Mouse (Mus musculus) testis, adult 2 months (tissue): ENCODE results near the gene Gm11077. TPM values are rescaled to one million over a fixed set of nuclear protein-coding genes. Genes with fewer than 3 reads are reported as not detected.
A peak's percentile ranks its signal among the peaks of the same experiment; 100 is the strongest.

Source experiments
- H3K27ac ChIP-seq: fragments of 200-500 bp; 2 replicates; pipeline ENCODE4 v1.5.1; 2012; ENCODE audit warnings: low read depth, low read length; ENCODE audit not compliant: control insufficient read depth, insufficient read depth
- H3K27me3 ChIP-seq: fragments of 200-500 bp; 2 replicates; pipeline ENCODE4 v1.6.1; 2012; ENCODE audit warnings: mild to moderate bottlenecking, low read length, moderate library complexity; ENCODE audit not compliant: control insufficient read depth, insufficient read depth
- H3K36me3 ChIP-seq: fragments of 200-500 bp; 2 replicates; pipeline ENCODE4 v1.6.1; 2012; ENCODE audit warnings: mild to moderate bottlenecking, low read length; ENCODE audit not compliant: control insufficient read depth, insufficient read depth
- H3K4me1 ChIP-seq: fragments of 200-500 bp; 2 replicates; pipeline ENCODE4 v1.6.1; 2012; ENCODE audit warnings: low read length; ENCODE audit not compliant: control insufficient read depth, insufficient read depth
- H3K4me3 ChIP-seq: fragments of 200-500 bp; 2 replicates; pipeline ENCODE4 v1.5.1; 2012; ENCODE audit warnings: low read depth, mild to moderate bottlenecking, low read length, moderate library complexity, mixed read lengths; ENCODE audit not compliant: control insufficient read depth
- CTCF ChIP-seq: fragments of 200-500 bp; IDR thresholded peaks from 2 replicates; pipeline ENCODE4 v1.5.1; 2012; ENCODE audit warnings: low read depth, mild to moderate bottlenecking, inconsistent platforms, low read length, moderate library complexity; ENCODE audit not compliant: control insufficient read depth, insufficient read depth, insufficient replicate concordance
- POLR2A ChIP-seq: fragments of 200-500 bp; IDR thresholded peaks from 2 replicates; pipeline ENCODE4 v1.6.1; 2012; ENCODE audit warnings: low read depth, mild to moderate bottlenecking, inconsistent platforms, low read length, moderate library complexity; ENCODE audit not compliant: control insufficient read depth
- polyA plus RNA-seq: library from polyadenylated mRNA; depleted of rRNA; stranded (reverse); fragments of >200 nt; gene quantifications from 2 replicates; pipeline ENCODE4 v1.2.3, GENCODE M21; 2012; rRNA removed

The Gm11077 gene
- polyA plus RNA-seq, result not detected in 2 replicates

GRCm38 (mm10) chr6:140729272-140729671 is at the start of gene Gm11077:
Gene Gm11077 (plus strand): TSS chr6:140729284.
- Histone ChIP-seq H3K4me3 (no peak within 1 kb of the TSS), H3K27ac (no peak within 1 kb of the TSS), H3K4me1 (peaks cover 4% of the 10 kb centered on the region), H3K36me3 (no peaks in the 10 kb centered on the region), H3K27me3 (no peaks in the 10 kb centered on the region)
- TF ChIP-seq CTCF, result peak; percentile 16; the same call in 1 of the 2 replicates
- TF ChIP-seq POLR2A, result no peak

GRCm38 (mm10) chr6:140680713-140681112 is 48.4 kb upstream of the Gm11077 start:
- TF ChIP-seq CTCF, result no peak
- TF ChIP-seq POLR2A, result no peak
- Histone ChIP-seq H3K27ac (no peak overlapping the region), H3K4me1 (peaks cover 2% of the 10 kb centered on the region), H3K4me3 (no peak overlapping the region), H3K36me3 (no peaks in the 10 kb centered on the region), H3K27me3 (no peaks in the 10 kb centered on the region)

GRCm38 (mm10) chr6:140682829-140683228 is 46.3 kb upstream of the Gm11077 start:
- Histone ChIP-seq H3K4me1 (peaks cover 2% of the 10 kb centered on the region), H3K36me3 (no peaks in the 10 kb centered on the region), H3K27ac (no peak overlapping the region), H3K4me3 (no peak overlapping the region), H3K27me3 (no peaks in the 10 kb centered on the region)
- TF ChIP-seq CTCF (no peak), POLR2A (no peak)

- H3K4me1 ChIP-seq, result peaks cover 2% of the 10 kb centered on the region
- no peak overlapping the region for H3K27ac ChIP-seq
- H3K27me3 ChIP-seq, result no peaks in the 10 kb centered on the region
- H3K4me3 ChIP-seq, result no peak overlapping the region
- TF ChIP-seq CTCF, result no peak
- TF ChIP-seq POLR2A, result no peak
- no peaks in the 10 kb centered on the region for H3K36me3 ChIP-seq
Measured at GRCm38 (mm10) chr6:140684403-140684802, 44.7 kb upstream of the Gm11077 start.

GRCm38 (mm10) chr6:140689617-140690404 is 39.3 kb upstream of the Gm11077 start:
- no peaks in the 10 kb centered on the region for H3K4me1 ChIP-seq
- H3K4me3 ChIP-seq, result no peak overlapping the region
- no peak for TF ChIP-seq POLR2A
- no peak for TF ChIP-seq CTCF
- no peak overlapping the region for H3K27ac ChIP-seq
- no peaks in the 10 kb centered on the region for H3K27me3 ChIP-seq
- H3K36me3 ChIP-seq, result no peaks in the 10 kb centered on the region

- Histone ChIP-seq H3K27ac (no peak overlapping the region), H3K4me3 (no peak overlapping the region), H3K4me1 (no peaks in the 10 kb centered on the region), H3K27me3 (no peaks in the 10 kb centered on the region), H3K36me3 (no peaks in the 10 kb centered on the region)
- TF ChIP-seq POLR2A, result no peak
- TF ChIP-seq CTCF, result no peak
Measured at GRCm38 (mm10) chr6:140692160-140692559, 36.9 kb upstream of the Gm11077 start.

- Histone ChIP-seq H3K27me3 (no peaks in the 10 kb centered on the region), H3K4me1 (no peaks in the 10 kb centered on the region), H3K27ac (no peak overlapping the region), H3K4me3 (no peak overlapping the region), H3K36me3 (no peaks in the 10 kb centered on the region)
- TF ChIP-seq POLR2A (no peak), CTCF (no peak)
Measured at GRCm38 (mm10) chr6:140696192-140696879, 32.7 kb upstream of the Gm11077 start.
